Mouse (Mus musculus) CH12.LX (cell line): Measurements from ENCODE around the gene Diaph2.

Experiments used
- CTCF ChIP-seq, 2 experiments: IDR thresholded peaks in 1 of 2; conservative IDR thresholded peaks in 1 of 2; 2 replicates each; pipeline ENCODE4 v1.5.1; 2011 to 2012; ENCODE audit warnings: low read depth in 2 of 2, low read length in 2 of 2, improper control_type of control experiment in 1 of 2, inconsistent platforms in 1 of 2, mild to moderate bottlenecking in 1 of 2, moderate library complexity in 1 of 2
- EP300 ChIP-seq: IDR thresholded peaks from 2 replicates; pipeline ENCODE4 v1.6.1; 2011; ENCODE audit warnings: low read length, improper control_type of control experiment
- IRF4 ChIP-seq: IDR thresholded peaks from 2 replicates; pipeline ENCODE4 v1.6.1; 2014; ENCODE audit warnings: low read depth, mild to moderate bottlenecking, inconsistent platforms, low read length, improper control_type of control experiment
- MAX ChIP-seq: IDR thresholded peaks from 2 replicates; pipeline ENCODE4 v1.6.1; 2011; ENCODE audit warnings: low read length, improper control_type of control experiment
- MXI1 ChIP-seq: IDR thresholded peaks from 2 replicates; pipeline ENCODE4 v1.6.1; 2011; ENCODE audit warnings: mild to moderate bottlenecking, low read depth, low read length, improper control_type of control experiment
- POLR2A ChIP-seq: IDR thresholded peaks from 2 replicates; pipeline ENCODE4 v1.6.1; 2011; ENCODE audit warnings: low read depth, mild to moderate bottlenecking, improper control_type of control experiment, low read length
- POLR2AphosphoS2 ChIP-seq: IDR thresholded peaks from 2 replicates; pipeline ENCODE4 v1.6.1; 2011; ENCODE audit warnings: low read depth, low read length, improper control_type of control experiment
- RCOR1 ChIP-seq: conservative IDR thresholded peaks from 2 replicates; pipeline ENCODE4 v1.6.1; 2012; ENCODE audit warnings: low read depth, mild to moderate bottlenecking, inconsistent platforms, low read length, improper control_type of control experiment
- SIN3A ChIP-seq: IDR thresholded peaks from 2 replicates; pipeline ENCODE4 v1.6.1; 2012; ENCODE audit warnings: low read length, improper control_type of control experiment, inconsistent platforms
- USF2 ChIP-seq: conservative IDR thresholded peaks from 2 replicates; pipeline ENCODE4 v1.6.1; 2011; ENCODE audit warnings: low read depth, low read length, improper control_type of control experiment
- ZMIZ1 ChIP-seq: IDR thresholded peaks from 2 replicates; pipeline ENCODE4 v1.6.1; 2012; ENCODE audit warnings: low read depth, mild to moderate bottlenecking, inconsistent platforms, low read length, improper control_type of control experiment

DNA sequence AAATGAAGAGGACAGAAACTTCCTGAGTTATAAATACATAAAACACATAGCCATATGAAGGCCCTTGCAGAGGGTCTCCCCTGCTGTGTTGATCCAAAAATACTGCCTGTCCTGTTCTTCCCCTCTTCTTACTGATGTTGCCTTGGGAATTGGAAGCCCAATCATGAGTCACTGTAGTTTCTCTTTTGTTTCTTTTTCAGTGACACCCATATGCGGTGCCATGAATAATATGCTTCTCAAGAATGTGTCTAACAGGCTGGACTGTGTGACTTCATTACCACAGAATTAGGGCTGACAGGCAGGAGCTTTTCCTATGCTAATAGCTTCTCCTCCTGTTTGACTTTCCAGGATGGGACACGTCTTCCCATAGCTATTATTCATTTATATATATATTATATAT lies 21.1 kb downstream of the Diaph2 start:
- TF ChIP-seq CTCF (conservative IDR thresholded peaks at IDR 0.05 in 1 of 2, IDR thresholded peaks at IDR 0.05 in 1 of 2; ENCODE audit: low read depth in 2 of 2, low read length in 2 of 2) = no peak
- TF ChIP-seq USF2 = no peak
- TF ChIP-seq POLR2A = no peak
- no peak for TF ChIP-seq ZMIZ1
- no peak for TF ChIP-seq SIN3A
- TF ChIP-seq POLR2AphosphoS2 = no peak
- no peak for TF ChIP-seq RCOR1
- no peak for TF ChIP-seq EP300
- no peak for TF ChIP-seq IRF4
- TF ChIP-seq MAX = no peak
- TF ChIP-seq MXI1 = no peak
